Mouse (Mus musculus) right cerebral cortex, adult 2 months (tissue): Measurements from ENCODE around the gene Tnk2.

ENCODE experiments used
- DNase-seq, 2 experiments: peaks; one replicate each; pipeline ENCODE4 v3.0.0; 2021 to 2022; ENCODE audit warnings: low spot score in 2 of 2

Gene Tnk2

GRCm38 (mm10) chr16:32712202-32712601 lies 68.5 kb downstream of the Tnk2 start:
- DNase-seq, result no peak

GRCm38 (mm10) chr16:32713556-32713955 lies 69.9 kb downstream of the Tnk2 start:
- no peak for DNase-seq

GRCm38 (mm10) chr16:32715364-32715763 lies 71.7 kb downstream of the Tnk2 start:
- no peak for DNase-seq

GRCm38 (mm10) chr16:32723163-32723562 lies 79.5 kb downstream of the Tnk2 start:
- DNase-seq, result no peak

- no peak for DNase-seq
Observed at GRCm38 (mm10) chr16:32723767-32724166, 80.1 kb downstream of the Tnk2 start.

GRCm38 (mm10) chr16:32724259-32724658 lies 80.6 kb downstream of the Tnk2 start:
- no peak for DNase-seq

GRCm38 (mm10) chr16:32726501-32726900 lies 82.8 kb downstream of the Tnk2 start:
- DNase-seq, result no peak

- DNase-seq, result no peak
Observed at GRCm38 (mm10) chr16:32728240-32728639, 84.6 kb downstream of the Tnk2 start.

- DNase-seq, result no peak
Observed at GRCm38 (mm10) chr16:32728730-32729129, 85.1 kb downstream of the Tnk2 start.
